Mouse (Mus musculus) adrenal gland, adult (tissue): Measurements from ENCODE around the gene Tarsl2.

Experiments used
- DNase-seq, 2 experiments: peaks; one replicate each; pipeline ENCODE4 v3.0.0; 2022 to 2023; ENCODE audit warnings: low spot score in 1 of 2; ENCODE audit not compliant: inconsistent age in 2 of 2

Gene Tarsl2

GRCm38 (mm10) chr7:65644643-65645351 lies at the start of gene Tarsl2:
Gene Tarsl2, plus strand, starts transcription at chr7:65644898.
- DNase-seq: peak; percentile 98 to 100

- no peak for DNase-seq
Measured at GRCm38 (mm10) chr7:65606124-65606523, 38.6 kb upstream of the Tarsl2 start.

- no peak for DNase-seq
Measured at GRCm38 (mm10) chr7:65607003-65607402, 37.7 kb upstream of the Tarsl2 start.

GRCm38 (mm10) chr7:65610171-65610570 lies 34.5 kb upstream of the Tarsl2 start:
- peak; percentile 17 to 52 for DNase-seq

- no peak for DNase-seq
Measured at GRCm38 (mm10) chr7:65610673-65611072, 34.0 kb upstream of the Tarsl2 start.

GRCm38 (mm10) chr7:65611298-65611697 lies 33.4 kb upstream of the Tarsl2 start:
- peak; percentile 11 to 66 for DNase-seq

- no peak for DNase-seq
Measured at GRCm38 (mm10) chr7:65613723-65614122, 31.0 kb upstream of the Tarsl2 start.

- no peak for DNase-seq
Measured at GRCm38 (mm10) chr7:65618751-65619150, 25.9 kb upstream of the Tarsl2 start.

GRCm38 (mm10) chr7:65620746-65621145 lies 24.0 kb upstream of the Tarsl2 start:
- DNase-seq: no peak

- DNase-seq: no peak
Measured at GRCm38 (mm10) chr7:65623330-65623729, 21.4 kb upstream of the Tarsl2 start.

- DNase-seq: no peak
Measured at GRCm38 (mm10) chr7:65625528-65625927, 19.2 kb upstream of the Tarsl2 start.

- no peak for DNase-seq
Measured at GRCm38 (mm10) chr7:65629846-65630245, 14.9 kb upstream of the Tarsl2 start.

- no peak for DNase-seq
Measured at GRCm38 (mm10) chr7:65630661-65631060, 14.0 kb upstream of the Tarsl2 start.

- DNase-seq: no peak
Measured at GRCm38 (mm10) chr7:65635831-65636230, 8.9 kb upstream of the Tarsl2 start.

- no peak for DNase-seq
Measured at GRCm38 (mm10) chr7:65636356-65636880, 8.3 kb upstream of the Tarsl2 start.

- DNase-seq: no peak
Measured at GRCm38 (mm10) chr7:65638170-65638770, 6.4 kb upstream of the Tarsl2 start.

- DNase-seq: no peak
Measured at GRCm38 (mm10) chr7:65639821-65640382, 4.8 kb upstream of the Tarsl2 start.

- DNase-seq: no peak
Measured at GRCm38 (mm10) chr7:65640672-65641071, 4.0 kb upstream of the Tarsl2 start.

- no peak for DNase-seq
Measured at GRCm38 (mm10) chr7:65642371-65643304, 2.1 kb upstream of the Tarsl2 start.

GRCm38 (mm10) chr7:65643861-65644421 lies 757 bp upstream of the Tarsl2 start:
- peak in 1 of 2 experiments; percentile 10 for DNase-seq

GRCm38 (mm10) chr7:65645996-65646395 lies 1.3 kb downstream of the Tarsl2 start:
- no peak for DNase-seq
